Mouse (Mus musculus) liver, adult 2 months (tissue): ENCODE results near the gene Tgm2.

Experiments used
- CTCF ChIP-seq: fragments of 200-500 bp; IDR thresholded peaks from 2 replicates; pipeline ENCODE4 v1.5.1; 2011; ENCODE audit warnings: low read depth, low read length, control low read depth
- POLR2A ChIP-seq: fragments of 200-500 bp; IDR thresholded peaks from 2 replicates; pipeline ENCODE4 v1.6.1; 2011; ENCODE audit warnings: low read length, control low read depth; ENCODE audit not compliant: insufficient read depth; ENCODE audit errors: extremely low read depth

DNA sequence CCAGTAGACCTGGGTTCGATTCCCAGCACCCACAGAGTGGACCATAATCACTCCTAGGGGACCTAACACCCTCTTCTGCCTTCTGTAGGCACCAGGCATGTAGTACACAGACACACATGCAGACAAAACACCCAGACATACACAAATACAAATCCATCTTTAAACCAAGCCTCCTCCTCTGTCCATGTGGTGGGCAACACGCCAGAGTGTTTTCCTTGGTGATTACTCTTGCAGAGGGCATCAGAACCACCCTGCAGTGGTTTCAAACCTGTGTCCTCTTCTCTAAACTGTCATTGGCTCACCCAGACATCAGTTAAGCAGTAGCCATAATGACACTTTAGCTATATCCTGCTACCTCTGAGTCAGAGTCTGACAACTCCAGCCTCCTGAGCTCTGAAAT is 24.2 kb upstream of the Tgm2 start:
- TF ChIP-seq POLR2A (no peak), CTCF (no peak)
